Mouse (Mus musculus) forebrain, embryonic 15.5 days (tissue): ENCODE results near the gene Srrt. TPM values are rescaled to one million over a fixed set of nuclear protein-coding genes. Genes with fewer than 3 reads are reported as not detected.

Source experiments
- ATAC-seq: fragments of 200-750 bp; cut with Nextera tagmentation; replicated peaks from 2 replicates; pipeline ENCODE4 v1.8.0; 2017; ENCODE audit warnings: mild to moderate bottlenecking, moderate TSS enrichment, moderate library complexity
- H3K27ac ChIP-seq: fragments of 300-500 bp; sonication (generic); replicated peaks from 2 replicates; pipeline ENCODE4 v1.5.1; 2015; ENCODE audit warnings: mild to moderate bottlenecking, inconsistent platforms
- H3K27me3 ChIP-seq: fragments of 300-500 bp; sonication (generic); 2 replicates; pipeline ENCODE4 v1.6.1; 2015; ENCODE audit warnings: inconsistent platforms
- H3K36me3 ChIP-seq: fragments of 300-500 bp; sonication (generic); 2 replicates; pipeline ENCODE4 v1.6.1; 2015; ENCODE audit warnings: mild to moderate bottlenecking, inconsistent platforms
- H3K4me1 ChIP-seq: fragments of 300-500 bp; sonication (generic); 2 replicates; pipeline ENCODE4 v1.6.1; 2015; ENCODE audit warnings: inconsistent platforms
- H3K4me2 ChIP-seq: fragments of 300-500 bp; sonication (generic); replicated peaks from 2 replicates; pipeline ENCODE4 v1.6.1; 2015; ENCODE audit warnings: mild to moderate bottlenecking, inconsistent platforms
- H3K4me3 ChIP-seq: fragments of 300-500 bp; sonication (generic); 2 replicates; pipeline ENCODE4 v1.5.1; 2015; ENCODE audit warnings: mild to moderate bottlenecking, inconsistent platforms
- H3K9ac ChIP-seq: fragments of 300-500 bp; sonication (generic); replicated peaks from 2 replicates; pipeline ENCODE4 v1.6.1; 2015; ENCODE audit warnings: mild to moderate bottlenecking, inconsistent platforms
- H3K9me3 ChIP-seq: fragments of 300-500 bp; sonication (generic); 2 replicates; pipeline ENCODE4 v1.6.1; 2016; ENCODE audit warnings: inconsistent platforms
- WGBS: fragments of 180-500 bp; shearing (Covaris S2); methylation state at CpG from one replicate; pipeline ENCODE4 v1.1.7; 2015; ENCODE audit warnings: mixed read lengths; 5-methylcytosine and 5-hydroxymethylcytosine counted together
- polyA plus RNA-seq: library from polyadenylated mRNA; unstranded; fragments of >200 nt; fragmentation: Nextera tagmentation; extraction: Ambion mirVana; gene quantifications from 2 replicates; pipeline ENCODE4 v1.2.1, GENCODE M21; 2015

Gene Srrt
- polyA plus RNA-seq, 1 experiment from 2014 or later = 118 TPM

- H3K36me3 ChIP-seq = peaks cover 11% of the 10 kb centered on the region; the same call in 1 of the 2 replicates
- peak overlapping the region; percentile 92; the same call in 1 of the 2 replicates for H3K4me3 ChIP-seq
- H3K4me1 ChIP-seq = peaks cover 46% of the 10 kb centered on the region
- no peak for ATAC-seq
- WGBS = 95% methylated on average over 4 of the region's 4 CpGs
- no peaks in the 10 kb centered on the region for H3K27me3 ChIP-seq
- peak overlapping the region; percentile 96 for H3K27ac ChIP-seq
- H3K9ac ChIP-seq = peak overlapping the region; percentile 97
- no peaks in the 10 kb centered on the region for H3K9me3 ChIP-seq
- H3K4me2 ChIP-seq = peak overlapping the region; percentile 65
These were observed 882 bp upstream of the Srrt start for GRCm38 (mm10) chr5:137308356-137308755.

GRCm38 (mm10) chr5:137306439-137307005 is 952 bp downstream of the Srrt start:
- 15% methylated on average over 12 of the region's 12 CpGs for WGBS
- Histone ChIP-seq H3K4me2 (peak overlapping the region; percentile 67), H3K36me3 (peaks cover 29% of the 10 kb centered on the region)

GRCm38 (mm10) chr5:137305822-137306221 is 1.7 kb downstream of the Srrt start:
- WGBS = 73% methylated on average over 3 of the region's 3 CpGs
- Histone ChIP-seq H3K4me3 (peak overlapping the region; percentile 92), H3K27me3 (no peaks in the 10 kb centered on the region)

More at GRCm38 (mm10) chr5:137306439-137307005, 952 bp downstream of the Srrt start:
- H3K4me1 ChIP-seq = peaks cover 51% of the 10 kb centered on the region
- peak overlapping the region; percentile 97 for H3K9ac ChIP-seq
- ATAC-seq = no peak
- peak overlapping the region; percentile 96 for H3K27ac ChIP-seq
- peak overlapping the region; percentile 92 for H3K4me3 ChIP-seq
- no peaks in the 10 kb centered on the region for H3K9me3 ChIP-seq
- no peaks in the 10 kb centered on the region for H3K27me3 ChIP-seq

DNA sequence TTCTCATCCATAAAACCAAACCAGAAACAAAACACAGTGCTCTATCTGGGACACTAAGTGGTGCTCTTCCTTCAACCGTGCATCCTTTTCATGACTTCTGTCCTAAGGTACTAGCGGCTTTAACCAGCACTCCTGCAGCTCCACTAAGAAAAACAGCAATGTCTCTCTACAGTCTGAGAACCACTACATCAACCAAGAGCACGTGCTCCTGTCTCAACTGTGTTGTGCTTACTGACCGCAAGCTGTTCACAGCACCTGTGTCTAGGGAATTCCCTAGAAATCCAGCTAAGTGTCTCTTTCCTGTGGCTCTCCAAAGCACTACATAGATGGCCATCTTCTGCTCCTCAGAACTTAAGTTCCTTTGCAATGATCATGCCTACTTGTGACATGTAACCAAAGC is 2.7 kb downstream of the Srrt start:
- peaks cover 55% of the 10 kb centered on the region for H3K4me1 ChIP-seq
- H3K27ac ChIP-seq = peak overlapping the region; percentile 28; the same call in 1 of the 2 replicates
- 62% methylated on average over 4 of the region's 4 CpGs for WGBS
- H3K27me3 ChIP-seq = no peaks in the 10 kb centered on the region
- H3K36me3 ChIP-seq = peaks cover 46% of the 10 kb centered on the region
- no peaks in the 10 kb centered on the region for H3K9me3 ChIP-seq
- ATAC-seq = no peak
- H3K4me3 ChIP-seq = peak overlapping the region; percentile 92
- H3K9ac ChIP-seq = peak overlapping the region; percentile 32
- H3K4me2 ChIP-seq = peak overlapping the region; percentile 67

More at GRCm38 (mm10) chr5:137305822-137306221, 1.7 kb downstream of the Srrt start:
- peaks cover 36% of the 10 kb centered on the region for H3K36me3 ChIP-seq
- no peak overlapping the region for H3K27ac ChIP-seq
- no peak for ATAC-seq
- peak overlapping the region; percentile 97 for H3K9ac ChIP-seq
- H3K4me2 ChIP-seq = peak overlapping the region; percentile 67
- H3K9me3 ChIP-seq = no peaks in the 10 kb centered on the region
- H3K4me1 ChIP-seq = peaks cover 55% of the 10 kb centered on the region

DNA sequence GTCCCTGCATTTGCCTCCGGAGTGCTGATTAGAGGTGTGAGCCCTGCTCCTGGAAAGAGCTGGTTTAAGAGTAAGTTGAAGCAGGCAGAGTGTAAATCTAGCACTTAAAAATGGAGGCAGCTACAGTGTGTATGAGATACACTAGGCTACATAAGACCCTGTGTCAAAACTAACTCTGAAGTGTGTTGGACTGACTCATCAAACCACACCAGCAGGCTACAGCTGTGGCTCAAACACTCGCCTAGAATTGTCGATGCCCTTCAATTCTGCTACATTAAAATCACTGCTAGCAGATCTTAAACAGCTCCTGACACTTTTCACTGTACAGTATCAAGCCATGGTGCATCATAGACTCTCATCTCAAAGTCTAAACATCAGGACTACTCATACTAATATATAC is 3.3 kb downstream of the Srrt start:
- peaks cover 52% of the 10 kb centered on the region for H3K36me3 ChIP-seq

DNA sequence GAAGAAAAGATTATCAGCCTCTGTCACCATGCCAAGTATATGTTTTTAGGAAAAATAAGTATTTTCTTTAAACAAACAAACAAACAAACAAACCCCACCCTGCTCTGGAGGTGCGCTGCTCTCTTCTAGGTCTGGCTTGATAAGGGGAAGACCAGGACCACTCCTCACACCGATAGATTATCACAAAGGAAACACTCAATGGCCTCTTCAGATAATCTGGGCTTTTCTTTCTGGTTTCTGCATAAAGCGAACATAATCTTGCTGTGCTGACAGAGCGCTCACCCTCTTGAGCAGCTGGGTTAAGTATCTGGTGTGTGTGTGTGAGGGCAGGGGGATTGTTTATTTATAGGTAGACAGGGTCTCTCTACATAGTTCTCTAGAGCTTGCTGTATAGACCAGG is 3.9 kb downstream of the Srrt start:
- H3K36me3 ChIP-seq = peaks cover 55% of the 10 kb centered on the region
- H3K9me3 ChIP-seq = no peaks in the 10 kb centered on the region
- 82% methylated on average over 4 of the region's 4 CpGs for WGBS
- peaks cover 55% of the 10 kb centered on the region for H3K4me1 ChIP-seq
- H3K27ac ChIP-seq = no peak overlapping the region
- ATAC-seq = no peak
- H3K4me3 ChIP-seq = no peak overlapping the region
- H3K27me3 ChIP-seq = no peaks in the 10 kb centered on the region
- no peak overlapping the region; the same call in 1 of the 2 replicates for H3K9ac ChIP-seq
- H3K4me2 ChIP-seq = no peak overlapping the region

More for the DNA sequence above, 3.3 kb downstream of the Srrt start:
- ATAC-seq = no peak
- no peak overlapping the region for H3K4me3 ChIP-seq
- H3K27ac ChIP-seq = no peak overlapping the region
- peak overlapping the region; percentile 67 for H3K4me2 ChIP-seq
- 81% methylated on average over 3 of the region's 3 CpGs for WGBS
- peaks cover 55% of the 10 kb centered on the region for H3K4me1 ChIP-seq
- no peaks in the 10 kb centered on the region for H3K9me3 ChIP-seq
- H3K27me3 ChIP-seq = no peaks in the 10 kb centered on the region
- H3K9ac ChIP-seq = no peak overlapping the region

GRCm38 (mm10) chr5:137301253-137301652 is 6.2 kb downstream of the Srrt start:
- ATAC-seq = 0 out of 2 replicates have a peak, but pooled peaks have one; percentile 20

GRCm38 (mm10) chr5:137299240-137299639 is 8.2 kb downstream of the Srrt start:
- no peaks in the 10 kb centered on the region for H3K27me3 ChIP-seq
- no peak for ATAC-seq
- no peak overlapping the region for H3K27ac ChIP-seq
- no peak overlapping the region for H3K9ac ChIP-seq
- peaks cover 88% of the 10 kb centered on the region for H3K36me3 ChIP-seq
- H3K4me3 ChIP-seq = no peak overlapping the region
- no peaks in the 10 kb centered on the region for H3K9me3 ChIP-seq
- H3K4me2 ChIP-seq = no peak overlapping the region
- 86% methylated on average over 7 of the region's 7 CpGs for WGBS
- H3K4me1 ChIP-seq = peaks cover 31% of the 10 kb centered on the region

More at GRCm38 (mm10) chr5:137301253-137301652, 6.2 kb downstream of the Srrt start:
- H3K9ac ChIP-seq = no peak overlapping the region
- H3K4me1 ChIP-seq = peaks cover 42% of the 10 kb centered on the region
- H3K9me3 ChIP-seq = no peaks in the 10 kb centered on the region
- H3K27me3 ChIP-seq = no peaks in the 10 kb centered on the region
- H3K27ac ChIP-seq = no peak overlapping the region
- peaks cover 79% of the 10 kb centered on the region for H3K36me3 ChIP-seq
- H3K4me2 ChIP-seq = no peak overlapping the region
- H3K4me3 ChIP-seq = no peak overlapping the region
- 60% methylated on average over 21 of the region's 21 CpGs for WGBS

- Histone ChIP-seq H3K4me2 (no peak overlapping the region), H3K36me3 (peaks cover 72% of the 10 kb centered on the region), H3K27ac (no peak overlapping the region), H3K9ac (no peak overlapping the region), H3K9me3 (no peaks in the 10 kb centered on the region), H3K4me3 (no peak overlapping the region), H3K27me3 (no peaks in the 10 kb centered on the region; the same call in 1 of the 2 replicates), H3K4me1 (peaks cover 34% of the 10 kb centered on the region)
- 93% methylated on average over 14 of the region's 14 CpGs for WGBS
- ATAC-seq = no peak
These were observed 10.3 kb downstream of the Srrt start for GRCm38 (mm10) chr5:137297126-137297525.

GRCm38 (mm10) chr5:137295712-137296111 is 11.8 kb downstream of the Srrt start:
- 90% methylated on average over 15 of the region's 15 CpGs for WGBS
- no peak overlapping the region for H3K27ac ChIP-seq
- H3K27me3 ChIP-seq = peaks cover under 1% of the 10 kb centered on the region; the same call in 1 of the 2 replicates
- no peak overlapping the region for H3K9ac ChIP-seq
- no peak overlapping the region for H3K4me3 ChIP-seq
- peaks cover 25% of the 10 kb centered on the region for H3K4me1 ChIP-seq
- no peaks in the 10 kb centered on the region for H3K9me3 ChIP-seq
- H3K36me3 ChIP-seq = peaks cover 57% of the 10 kb centered on the region
- H3K4me2 ChIP-seq = no peak overlapping the region
- no peak for ATAC-seq

GRCm38 (mm10) chr5:137295296-137295695 is 12.2 kb downstream of the Srrt start:
- Histone ChIP-seq H3K4me3 (peak overlapping the region; percentile 61), H3K27ac (peak overlapping the region; percentile 89; the same call in 1 of the 2 replicates), H3K36me3 (peaks cover 53% of the 10 kb centered on the region), H3K4me1 (peaks cover 25% of the 10 kb centered on the region), H3K9ac (peak overlapping the region; percentile 56), H3K27me3 (peaks cover 4% of the 10 kb centered on the region), H3K9me3 (no peaks in the 10 kb centered on the region), H3K4me2 (peak overlapping the region; percentile 100)
- WGBS = 82% methylated on average over 9 of the region's 9 CpGs
- ATAC-seq = no peak

- peak overlapping the region; percentile 61 for H3K4me3 ChIP-seq
- H3K9ac ChIP-seq = peak overlapping the region; percentile 56
- peaks cover 48% of the 10 kb centered on the region for H3K36me3 ChIP-seq
- H3K27me3 ChIP-seq = peaks cover 10% of the 10 kb centered on the region
- peaks cover 25% of the 10 kb centered on the region for H3K4me1 ChIP-seq
- H3K9me3 ChIP-seq = no peaks in the 10 kb centered on the region
- H3K4me2 ChIP-seq = peak overlapping the region; percentile 100
- 8% methylated on average over 18 of the region's 18 CpGs for WGBS
- ATAC-seq = no peak
- peak overlapping the region; percentile 89 for H3K27ac ChIP-seq
These were observed 12.8 kb downstream of the Srrt start for GRCm38 (mm10) chr5:137294744-137295093.
